Mouse (Mus musculus): ENCODE results near the gene Myl4.
A peak's percentile ranks its signal among the peaks of the same experiment; 100 is the strongest.

The Myl4 gene

DNA sequence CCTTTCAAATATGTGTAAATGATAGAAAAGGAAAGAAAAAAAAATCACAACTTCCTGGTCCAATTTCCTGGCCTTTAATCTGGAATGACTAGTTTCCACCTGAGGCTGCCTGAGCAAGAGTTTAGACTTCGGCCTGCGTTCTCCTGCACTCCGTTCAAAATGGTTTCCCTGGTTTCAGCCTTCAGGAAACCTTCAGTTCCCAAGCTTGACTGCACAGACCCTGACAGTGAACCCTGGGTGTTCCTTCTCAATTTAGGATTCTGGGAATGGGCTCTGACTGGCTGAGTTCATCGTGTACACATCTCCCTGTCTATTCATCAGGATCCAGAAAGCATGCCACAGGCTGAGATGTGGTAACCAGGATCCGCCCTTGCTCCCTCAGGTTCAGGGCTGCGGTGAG, 53.7 kb downstream of the Myl4 start:
- no peak for DNase-seq (ENCODE audit: low read depth, low spot score)

DNA sequence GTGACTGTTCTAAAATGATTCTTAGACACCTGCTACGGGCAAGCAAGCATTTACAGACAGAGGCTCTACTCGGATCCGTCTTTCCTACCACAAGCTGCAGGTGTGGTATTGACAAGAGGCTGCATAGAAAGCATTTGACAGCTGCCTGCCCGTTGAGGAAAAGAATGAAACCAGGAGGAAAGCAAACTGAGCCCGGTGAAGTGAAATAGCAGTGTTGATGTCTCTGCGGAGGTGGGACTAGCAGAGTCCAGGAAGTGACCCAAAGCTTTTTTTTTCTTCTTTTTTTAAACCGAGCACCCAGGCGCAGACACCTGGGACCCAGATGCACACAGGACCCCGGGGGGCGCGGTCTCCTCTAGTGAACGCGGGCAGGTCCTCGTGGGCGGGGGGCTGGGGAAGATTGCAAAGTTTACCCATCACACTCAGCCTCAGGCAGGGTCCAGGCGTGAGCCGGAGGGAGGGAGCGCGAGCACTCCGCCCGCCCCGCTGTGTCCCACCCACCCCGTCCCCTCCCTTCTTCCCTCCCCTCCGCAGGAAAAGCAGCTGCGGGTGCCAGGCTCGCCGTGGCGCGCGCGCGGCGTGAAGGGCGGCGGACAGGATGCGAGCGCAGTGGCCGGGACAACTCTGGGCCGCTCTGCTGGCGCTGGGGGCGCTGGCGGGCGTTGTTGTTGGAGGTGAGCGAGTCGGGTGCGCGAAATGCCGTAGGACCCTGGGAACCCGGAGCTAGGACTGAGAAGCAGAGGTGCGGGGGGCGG, 57.2 kb downstream of the Myl4 start, which contains the start of gene Itgb3:
Itgb3 (plus strand) TSS at position 510 of the 755 bp plus-strand sequence.
- DNase-seq (ENCODE audit: low read depth, low spot score): peak; percentile 86

DNA sequence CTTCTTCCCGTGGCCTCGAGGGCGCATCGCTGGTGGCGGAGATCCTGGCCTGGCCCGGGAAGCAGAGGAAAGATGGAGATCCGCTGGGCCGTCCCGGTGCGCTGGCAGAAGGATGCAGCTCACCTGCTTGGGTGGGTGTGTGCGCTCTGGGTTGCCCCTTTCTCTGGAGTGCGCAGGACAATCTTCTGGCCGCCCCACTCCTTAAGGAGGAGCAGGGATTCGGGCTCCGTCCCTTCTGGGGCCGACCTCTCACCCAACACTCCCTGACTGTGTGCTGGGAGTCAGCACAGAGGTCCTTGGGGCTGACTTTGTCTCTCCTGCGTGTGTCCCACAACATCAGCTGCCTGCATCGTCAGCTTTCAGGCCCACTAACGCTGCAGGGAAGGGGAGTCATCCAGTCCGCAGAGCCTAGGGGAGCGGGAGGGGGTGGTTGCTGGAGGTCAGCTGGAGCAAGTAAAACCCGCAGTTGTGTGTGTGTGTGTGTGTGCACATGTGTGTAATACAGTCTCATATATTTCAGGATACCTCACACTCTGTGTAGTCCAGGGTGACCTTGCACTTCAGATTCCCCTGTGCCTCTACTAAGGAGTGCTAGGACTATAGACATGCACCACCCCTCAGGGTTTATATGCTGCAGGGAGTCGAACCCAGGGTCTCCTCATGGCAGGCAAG, 57.9 kb downstream of the Myl4 start:
- no peak for DNase-seq (ENCODE audit: low read depth, low spot score)

DNA sequence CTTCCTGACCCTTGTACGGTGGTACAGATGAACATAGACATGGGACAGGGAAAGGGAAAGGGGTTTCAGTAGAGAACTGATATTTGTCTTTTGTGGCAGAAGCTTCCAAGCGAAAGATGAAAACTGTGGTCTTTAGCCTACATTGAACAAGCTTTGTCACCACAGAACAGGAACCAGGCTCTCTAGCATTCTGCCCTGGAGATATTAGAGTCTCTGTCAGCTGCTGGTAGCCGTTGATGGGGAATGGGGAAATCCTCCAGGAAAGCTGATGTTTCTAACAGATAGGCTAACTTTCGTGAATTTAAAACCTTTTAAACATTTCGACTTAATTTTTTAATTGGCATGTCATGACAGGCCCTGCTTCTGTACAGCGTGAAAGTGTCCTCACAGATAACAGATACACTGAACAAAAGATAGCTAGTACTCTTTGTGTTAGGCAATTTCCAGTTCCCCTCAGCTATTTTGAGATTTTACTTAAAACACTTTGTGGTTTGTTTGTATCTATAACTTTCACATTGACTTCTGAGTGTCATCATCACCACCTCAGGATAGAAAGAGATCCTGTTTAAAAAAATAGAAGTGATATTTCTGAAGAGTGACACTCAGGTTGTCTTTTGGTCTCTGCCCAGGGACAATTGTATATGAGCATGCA, 58.7 kb downstream of the Myl4 start:
- no peak for DNase-seq (ENCODE audit: low read depth, low spot score)

DNA sequence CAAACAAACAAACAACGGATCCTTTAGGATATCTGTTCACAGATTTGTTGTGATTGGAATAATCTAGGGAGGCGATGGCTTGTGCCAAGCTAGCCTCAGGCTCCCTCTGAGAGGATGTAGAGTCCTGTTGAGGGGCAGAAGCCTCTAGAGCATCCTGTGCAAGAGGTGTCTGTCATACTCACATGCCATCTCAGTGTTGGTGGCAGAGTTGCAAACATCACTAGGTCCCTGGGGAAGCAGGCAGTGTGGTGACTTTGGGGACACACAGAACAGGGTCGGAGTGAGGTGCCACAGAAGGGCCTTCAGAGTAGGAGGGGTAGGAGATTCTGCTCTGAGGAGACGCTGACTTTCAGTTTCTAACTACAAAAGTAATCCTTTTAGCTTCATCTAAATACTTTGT, 59.3 kb downstream of the Myl4 start:
- no peak for DNase-seq (ENCODE audit: low read depth, low spot score)

DNA sequence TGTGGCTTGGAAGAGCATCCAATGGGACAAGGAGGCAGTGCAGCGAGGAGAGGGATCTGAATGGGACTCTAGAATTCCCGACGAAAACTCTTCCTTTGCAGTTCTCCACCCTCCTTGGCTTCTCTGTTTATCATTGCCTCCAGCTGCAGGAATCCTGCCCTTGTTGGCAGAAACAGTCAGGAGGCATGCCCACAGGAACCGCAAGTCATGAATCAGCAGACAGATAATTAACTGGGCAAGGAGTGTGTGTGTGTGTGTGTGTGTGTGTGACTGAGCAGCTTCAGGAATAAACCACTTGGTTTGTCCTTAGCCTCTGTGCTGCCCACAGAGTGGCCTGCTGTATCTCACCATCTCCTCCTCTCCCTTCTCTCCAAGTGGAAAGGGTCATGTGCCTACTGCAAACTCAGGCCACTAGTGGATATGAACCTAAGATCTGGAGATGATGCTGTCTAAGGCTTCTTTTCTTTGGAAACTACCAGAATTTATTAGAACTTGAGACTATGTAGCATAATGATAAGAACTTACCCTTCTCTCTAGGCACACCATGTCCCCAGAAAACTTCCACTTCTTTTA, 61.2 kb downstream of the Myl4 start:
- DNase-seq (ENCODE audit: low read depth, low spot score): no peak

DNA sequence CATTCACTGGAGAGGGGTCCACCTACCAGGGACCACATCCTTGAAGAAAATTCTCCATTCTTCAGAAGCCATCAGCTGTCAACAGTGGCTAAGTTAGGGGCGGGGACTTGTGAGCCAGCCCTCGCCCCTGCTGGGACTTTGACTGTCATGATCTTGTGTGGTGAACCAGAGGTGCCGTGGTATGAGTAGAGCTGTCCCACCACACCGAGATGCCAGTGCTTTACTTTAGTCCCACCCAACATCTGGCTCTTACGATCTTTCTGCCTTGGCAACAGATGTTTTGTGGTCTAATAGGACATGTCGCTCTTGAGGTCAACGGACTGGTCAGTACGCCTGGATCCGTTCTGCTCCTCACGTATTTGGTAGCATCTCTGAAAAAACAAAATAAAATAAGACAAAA, 63.1 kb downstream of the Myl4 start:
- no peak for DNase-seq (ENCODE audit: low read depth, low spot score)

DNA sequence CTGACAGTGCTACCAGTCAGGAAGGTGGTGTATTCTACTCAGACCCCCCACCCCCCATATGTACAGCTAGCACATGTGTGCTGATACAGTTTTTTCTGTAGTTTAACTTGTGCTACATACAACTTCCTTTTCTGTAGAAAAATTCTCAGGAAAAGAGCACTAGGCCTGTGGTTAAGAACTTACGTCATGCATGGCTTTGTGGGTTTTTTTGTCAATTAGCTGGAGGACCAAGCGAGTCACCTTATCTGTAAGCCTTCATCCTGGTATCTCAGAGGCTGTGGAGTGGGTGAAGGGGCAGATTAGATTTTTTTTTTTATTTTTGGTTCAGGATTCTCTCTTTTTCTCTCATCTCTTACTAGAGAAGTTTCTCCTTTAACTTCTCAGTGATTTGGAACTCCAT, 63.7 kb downstream of the Myl4 start:
- DNase-seq (ENCODE audit: low read depth, low spot score): no peak

DNA sequence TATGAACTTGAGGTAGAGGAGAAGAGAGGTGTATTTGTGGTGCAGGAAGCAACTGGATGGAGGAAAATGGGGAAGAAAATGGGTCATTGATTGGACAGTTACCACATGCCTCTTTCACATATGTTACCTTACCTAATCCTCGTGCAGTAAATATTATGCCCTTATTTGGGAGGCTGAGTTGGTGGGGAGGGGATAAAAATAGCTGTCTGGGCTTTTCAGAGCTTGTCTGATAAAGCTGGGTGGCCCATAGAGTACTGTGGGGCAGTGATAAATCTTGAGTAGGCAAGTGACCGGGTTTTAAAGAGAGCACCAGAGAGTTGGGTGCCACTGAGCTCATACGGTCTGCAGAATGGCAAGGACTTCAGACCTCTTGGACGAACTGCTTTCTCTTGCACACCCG, 65.7 kb downstream of the Myl4 start:
- no peak for DNase-seq (ENCODE audit: low read depth, low spot score)

DNA sequence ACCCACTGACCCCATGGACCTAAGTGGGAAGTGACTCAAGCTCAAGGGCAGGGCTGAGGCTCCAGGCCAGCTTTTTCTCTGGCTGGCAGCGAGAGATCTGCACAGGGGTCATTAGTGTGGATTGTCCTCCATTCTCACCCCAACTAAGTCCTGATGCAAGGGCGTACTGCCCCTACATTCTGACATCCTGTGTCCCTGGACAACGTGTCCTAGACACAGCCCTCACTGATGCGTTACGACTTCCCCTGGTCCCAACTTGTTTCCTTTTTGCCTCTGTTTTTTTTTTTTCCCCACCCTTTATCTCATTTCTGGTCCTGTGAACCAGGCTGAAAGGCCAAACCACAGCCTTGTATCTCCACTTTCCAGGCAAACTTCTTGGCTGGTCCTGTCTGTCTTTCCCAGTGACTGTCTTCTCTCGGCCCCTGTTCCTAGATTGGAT, 68.2 kb downstream of the Myl4 start:
- DNase-seq (ENCODE audit: low read depth, low spot score): no peak

DNA sequence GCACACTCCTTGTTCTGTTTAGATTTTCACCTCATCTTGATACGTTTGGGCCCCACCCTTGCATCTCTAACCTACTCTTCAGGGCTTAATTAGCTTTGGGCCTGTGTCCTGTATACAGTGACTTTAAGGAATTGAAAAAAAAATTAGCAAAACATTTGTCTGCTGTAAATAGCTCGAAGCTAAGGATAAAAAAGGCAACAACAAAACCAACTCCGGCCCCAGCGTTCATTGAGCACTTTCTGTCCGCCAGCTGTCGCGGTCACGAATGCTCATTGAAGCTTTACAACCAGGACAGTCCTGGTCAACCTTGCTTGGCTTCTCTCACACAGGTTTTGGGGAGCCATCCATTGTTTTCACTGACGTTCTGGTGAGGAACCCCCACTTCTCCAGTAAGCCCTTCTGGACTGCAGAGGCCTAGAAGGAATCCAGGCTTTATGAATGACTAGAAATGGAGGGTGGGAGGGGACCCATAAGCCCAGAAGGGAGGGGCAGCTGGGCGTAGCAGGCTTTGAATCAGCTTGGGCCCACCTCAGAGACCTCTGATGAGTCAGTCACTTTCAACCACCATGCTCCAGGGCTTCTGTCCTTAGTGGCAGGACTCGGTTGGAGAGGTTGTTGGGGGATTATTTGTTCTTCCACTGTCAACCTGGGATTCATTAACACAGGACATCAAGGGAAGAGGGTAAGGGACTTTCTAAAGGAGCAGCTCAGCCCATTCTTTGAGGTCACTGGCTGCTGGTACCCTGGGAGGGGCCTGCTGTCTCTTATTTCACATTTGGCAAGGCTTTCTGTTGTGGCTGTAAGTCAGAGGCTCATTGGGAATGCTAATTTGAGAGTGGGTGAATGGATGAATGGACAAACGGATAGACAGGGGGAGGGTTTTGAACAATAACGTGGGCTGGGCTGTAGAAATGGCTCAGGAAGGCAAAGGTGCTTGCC, 68.9 kb downstream of the Myl4 start:
- DNase-seq (ENCODE audit: low read depth, low spot score): peak; percentile 68

DNA sequence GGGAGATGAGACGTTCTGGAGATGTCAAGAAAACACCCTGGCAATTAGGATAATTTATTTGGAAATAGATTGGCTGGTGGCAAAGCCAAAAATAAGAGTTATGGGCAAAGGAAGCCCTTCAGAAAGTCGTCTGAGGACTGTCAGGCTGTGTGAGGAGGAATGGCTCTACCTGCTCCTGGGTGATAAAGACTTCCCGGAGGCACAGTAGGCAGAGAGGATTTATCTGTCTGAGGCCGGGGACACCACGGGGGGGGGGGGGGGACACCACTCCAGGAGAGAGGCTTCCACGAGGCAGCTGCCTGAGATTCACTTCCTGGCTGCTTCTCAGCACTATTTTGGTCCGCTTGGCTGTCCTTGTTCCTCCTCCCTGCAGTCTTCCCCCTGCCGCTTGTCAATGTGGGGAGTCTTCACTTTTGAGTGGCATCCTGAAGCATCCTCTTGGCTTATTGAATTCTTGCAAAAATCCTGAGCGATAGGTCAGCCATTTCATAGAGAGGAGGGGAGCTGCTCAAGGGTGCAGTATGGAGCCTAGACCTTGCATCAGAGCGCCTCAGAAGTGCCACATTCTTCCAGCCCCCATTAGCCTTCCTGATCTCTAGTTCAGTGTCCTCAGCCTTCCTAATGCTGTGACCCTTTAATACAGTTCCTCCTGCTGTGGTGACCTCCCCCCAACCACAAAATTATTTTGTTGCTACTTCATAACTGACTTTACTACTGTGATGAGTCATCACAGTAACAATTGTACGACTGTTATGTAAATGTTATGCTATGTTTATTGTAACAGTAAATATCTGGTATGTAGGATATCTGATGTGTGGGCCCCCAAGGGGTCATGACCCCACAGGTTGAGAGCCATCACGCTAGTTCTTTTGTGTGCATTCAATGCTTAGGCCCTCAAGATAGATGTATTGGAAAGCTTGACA, 71.8 kb downstream of the Myl4 start:
- no peak for DNase-seq (ENCODE audit: low read depth, low spot score)

DNA sequence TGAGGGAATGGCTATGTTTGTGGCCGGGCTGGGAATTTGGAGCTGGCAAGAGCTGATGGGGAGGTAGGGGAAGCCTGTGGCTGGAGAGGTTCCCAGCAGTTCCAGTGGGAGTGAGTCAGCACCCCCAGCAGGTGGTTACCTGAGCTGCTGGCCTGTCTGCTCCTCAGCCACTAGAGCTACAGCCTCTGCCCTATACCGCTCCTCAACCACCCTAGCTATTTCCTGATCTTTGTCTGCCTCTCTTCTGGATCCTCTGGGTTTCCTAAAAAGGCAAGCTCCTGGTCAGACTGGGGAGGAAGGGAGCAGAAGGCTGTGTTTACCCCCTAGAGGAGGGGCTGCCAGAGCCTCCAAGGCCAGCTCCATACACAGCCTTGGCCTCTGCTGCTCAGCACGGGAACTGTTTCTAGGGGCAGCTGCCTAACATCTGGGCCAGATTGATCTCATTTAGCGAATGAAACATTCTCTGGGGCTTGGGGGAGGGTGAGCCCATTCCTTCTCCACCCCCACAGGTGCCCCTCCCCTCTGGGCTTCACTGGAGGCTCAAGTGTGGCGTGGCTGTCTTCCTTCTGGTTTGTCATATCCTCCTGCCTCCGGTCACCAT, 74.4 kb downstream of the Myl4 start:
- peak; percentile 64 for DNase-seq (ENCODE audit: low read depth, low spot score)

DNA sequence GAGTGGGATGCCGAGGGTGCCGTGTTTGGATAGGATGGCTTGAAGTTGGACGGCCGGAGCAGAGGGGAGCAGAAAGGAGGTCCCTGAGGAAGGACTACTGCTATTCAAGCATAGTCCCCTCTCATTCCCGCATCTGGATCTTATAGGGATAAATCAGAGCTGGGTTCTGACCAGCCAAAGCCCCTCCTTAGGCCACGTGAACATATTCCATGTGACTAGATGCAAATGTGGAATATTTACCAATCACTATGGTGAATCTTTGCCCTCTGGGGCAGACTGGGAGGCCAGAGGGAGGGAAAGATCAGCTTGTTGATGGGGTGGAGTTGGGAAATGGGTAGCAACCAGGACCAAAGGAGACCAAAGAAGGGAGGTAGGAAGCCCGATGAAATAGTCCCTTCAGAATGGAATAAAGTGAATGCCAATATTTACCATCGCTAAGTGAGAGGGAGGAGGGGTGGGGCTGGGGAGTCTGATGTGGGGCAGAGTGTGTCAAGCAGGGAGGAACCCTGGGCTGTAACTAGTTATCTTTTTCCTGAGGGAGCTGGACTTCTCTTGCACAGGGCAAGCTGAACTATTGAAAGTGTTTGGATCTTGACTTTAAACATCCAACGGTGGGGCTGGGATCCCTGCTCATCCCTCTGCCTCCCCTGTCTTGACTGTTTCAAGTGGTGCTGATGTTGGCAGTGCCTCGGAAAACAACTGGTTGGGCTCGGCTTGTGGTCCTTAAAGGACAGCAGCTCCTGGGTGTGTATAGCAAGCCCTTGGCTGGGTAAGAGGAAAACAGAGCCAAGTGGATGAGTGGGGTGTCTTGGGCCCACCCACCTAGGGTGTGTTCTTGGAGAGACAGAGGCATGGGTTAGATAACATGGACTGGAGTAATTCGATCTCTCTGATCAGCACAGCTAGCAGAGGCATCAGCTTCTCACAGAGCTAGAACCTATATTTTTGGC, 75.3 kb downstream of the Myl4 start:
- DNase-seq (ENCODE audit: low read depth, low spot score): peak; percentile 58

DNA sequence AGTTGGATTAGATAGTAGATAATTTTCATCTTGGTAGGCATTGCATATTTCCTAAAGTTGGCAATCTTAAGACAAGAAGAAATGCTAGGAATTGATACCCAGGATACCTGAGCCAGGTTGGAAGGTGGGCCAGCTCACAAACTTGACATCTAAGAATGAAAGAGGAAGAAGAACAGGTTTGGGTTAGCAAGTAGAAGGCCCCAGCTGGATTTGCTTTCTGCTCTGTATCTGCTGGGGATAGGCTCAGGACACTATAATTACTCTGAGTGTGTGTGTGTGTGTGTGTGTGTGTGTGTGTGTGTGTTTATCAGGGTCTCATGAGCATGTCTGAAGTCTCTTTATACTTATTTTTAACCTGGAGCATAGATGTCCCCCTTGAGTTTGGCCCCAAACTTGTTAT, 76.2 kb downstream of the Myl4 start:
- DNase-seq (ENCODE audit: low read depth, low spot score): no peak

DNA sequence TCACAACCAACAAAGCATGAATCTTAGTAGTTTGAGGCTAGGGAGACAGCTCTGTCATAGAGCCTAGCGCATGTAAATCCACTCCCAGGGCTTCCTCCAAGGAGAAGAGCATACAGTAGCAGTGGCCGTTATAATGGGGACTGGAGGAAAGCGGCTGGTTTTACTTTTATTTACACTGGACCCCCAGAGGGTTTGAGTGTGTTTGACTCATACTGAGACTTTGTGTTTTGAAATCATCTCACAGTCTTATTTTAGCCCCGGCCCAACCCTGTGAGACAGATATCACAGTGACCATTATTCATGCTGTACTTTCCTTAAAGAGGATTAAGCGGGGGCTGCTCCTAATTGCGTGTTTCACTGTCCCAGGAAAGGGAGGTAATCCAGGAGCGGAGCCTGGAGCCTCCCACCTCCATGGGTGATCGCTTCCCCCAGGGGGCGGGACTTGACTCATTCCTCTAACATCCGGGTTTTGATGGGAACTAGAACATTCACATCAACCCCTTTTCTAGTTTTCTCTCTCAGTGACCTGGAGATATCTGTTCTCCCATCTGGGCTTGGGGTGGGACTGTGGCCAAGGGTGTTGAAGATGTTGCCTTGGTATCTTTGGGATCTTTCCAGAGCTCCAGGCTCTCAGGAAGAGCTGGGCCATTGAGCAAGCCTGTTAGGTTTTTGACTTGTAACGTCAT, 77.3 kb downstream of the Myl4 start:
- peak; percentile 38 for DNase-seq (ENCODE audit: low read depth, low spot score)

DNA sequence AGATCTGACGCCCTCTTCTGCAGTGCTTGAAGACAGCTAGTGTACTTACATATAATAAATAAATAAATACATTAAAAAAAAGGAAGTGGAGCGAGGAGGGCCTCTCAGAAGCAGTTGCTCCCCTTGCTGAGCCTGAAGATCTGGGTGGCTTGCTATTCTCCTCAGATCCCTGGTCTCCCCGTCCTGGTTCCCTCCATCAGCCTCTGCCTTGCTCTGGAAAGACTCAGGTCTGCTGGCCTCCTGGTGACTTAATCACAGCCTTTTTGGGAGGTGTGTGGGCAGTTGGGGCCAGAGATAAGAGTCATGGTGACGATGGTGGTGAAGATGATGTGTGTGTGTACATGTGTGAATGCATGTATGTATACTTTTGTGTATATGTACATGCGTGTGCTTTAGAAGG, 78.1 kb downstream of the Myl4 start:
- no peak for DNase-seq (ENCODE audit: low read depth, low spot score)

DNA sequence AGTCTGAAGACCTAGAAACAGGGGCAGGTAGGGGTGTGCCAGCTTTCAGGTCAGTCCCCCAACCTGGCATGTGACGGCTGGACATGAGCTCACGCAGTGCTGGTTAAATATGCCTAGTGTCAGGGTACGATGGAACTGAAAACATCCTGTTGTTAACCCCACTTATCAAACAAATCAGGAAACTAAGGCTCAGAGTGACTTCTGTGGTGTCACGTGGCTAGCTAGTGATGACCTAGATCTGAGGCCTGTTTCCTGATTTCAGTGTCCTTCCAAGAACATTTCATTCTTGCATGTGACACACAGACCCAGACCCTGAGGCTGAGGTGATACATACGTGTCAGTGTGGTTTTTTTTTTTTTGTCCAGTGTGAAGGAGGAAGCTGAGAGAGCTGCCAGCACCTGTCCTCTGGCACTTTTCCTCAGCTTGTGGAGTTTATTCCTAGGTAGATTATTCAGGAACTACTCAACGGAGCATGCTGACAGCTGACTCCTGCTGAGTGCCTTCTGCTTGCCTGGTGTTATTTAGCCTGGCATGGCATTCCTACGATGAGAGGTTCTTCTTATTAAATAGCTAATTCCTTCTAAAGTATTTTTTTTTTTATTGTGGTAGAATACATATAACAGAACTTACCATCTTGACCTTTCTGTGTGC, 79.8 kb downstream of the Myl4 start:
- no peak for DNase-seq (ENCODE audit: low read depth, low spot score)

Data from R1 (cell line).